Mouse (Mus musculus): ENCODE measurements around the gene Mrpl10.
A peak's percentile ranks its signal among the peaks of the same experiment; 100 is the strongest.

The Mrpl10 gene

DNA sequence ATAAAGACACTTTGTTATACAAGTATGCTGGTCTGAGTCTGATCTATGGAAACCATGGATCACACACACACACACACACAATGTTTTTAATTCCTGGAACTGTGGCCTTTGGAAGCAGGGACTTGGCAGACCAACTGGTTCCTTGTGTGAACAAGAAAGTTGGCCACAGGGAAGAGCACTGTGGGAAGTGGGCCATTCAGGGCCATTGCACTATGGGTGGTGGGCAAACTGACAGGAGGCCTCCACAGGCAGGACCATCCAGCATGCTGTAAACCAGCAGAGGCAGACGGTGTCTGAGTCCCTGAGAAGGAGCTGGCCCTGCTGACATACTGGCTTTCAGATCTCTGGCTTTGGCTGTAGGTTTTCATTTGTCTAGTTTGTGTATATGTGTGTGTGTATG is 28.0 kb downstream of the Mrpl10 start:
- DNase-seq (ENCODE audit: low read depth, low spot score) = no peak

DNA sequence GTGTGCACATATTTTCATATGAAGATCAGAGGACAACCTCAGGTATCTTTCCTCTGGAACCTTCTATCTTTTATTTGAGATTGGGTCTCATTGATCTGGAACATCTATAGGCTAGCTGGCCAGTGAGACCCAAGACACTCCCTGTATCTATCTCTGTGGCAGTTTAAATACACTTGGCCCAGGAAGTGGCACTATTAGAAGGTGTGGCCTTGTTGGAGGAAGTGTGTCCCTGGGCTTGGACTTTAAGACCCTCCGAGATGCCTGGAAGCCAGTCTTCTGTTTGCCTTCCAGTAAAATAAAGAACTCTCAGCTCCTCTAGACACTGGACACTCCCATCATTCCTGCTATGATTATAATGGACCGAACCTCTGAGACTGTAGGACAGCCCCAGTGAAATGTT is 28.4 kb downstream of the Mrpl10 start:
- no peak for DNase-seq (ENCODE audit: low read depth, low spot score)

GRCm38 (mm10) chr11:97071129-97071528 is 29.8 kb downstream of the Mrpl10 start:
- no peak for DNase-seq (ENCODE audit: low read depth, low spot score)

- DNase-seq (ENCODE audit: low read depth, low spot score) = peak; percentile 16
Measured at GRCm38 (mm10) chr11:97072533-97072932, 31.2 kb downstream of the Mrpl10 start.

GRCm38 (mm10) chr11:97074235-97074634 is 32.9 kb downstream of the Mrpl10 start:
- no peak for DNase-seq (ENCODE audit: low read depth, low spot score)

DNA sequence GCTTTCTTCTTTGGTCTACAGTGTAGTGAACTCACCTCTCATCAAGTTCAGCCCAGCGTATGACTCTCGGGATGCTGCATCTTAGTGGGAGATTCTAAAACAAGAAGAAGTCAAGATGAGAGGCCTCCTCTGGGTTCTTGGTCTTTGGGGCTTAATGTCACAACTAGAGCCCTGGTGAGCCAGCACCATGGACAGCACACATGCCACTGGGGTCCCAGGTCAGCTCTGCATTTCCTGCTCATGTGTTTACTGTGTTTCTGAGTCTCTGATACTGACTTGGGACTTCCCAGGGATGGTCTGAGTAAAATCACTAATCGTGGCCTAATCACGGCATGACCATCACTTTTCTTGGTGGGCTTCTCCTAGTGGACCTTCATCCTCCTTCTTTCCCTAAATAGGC is 37.4 kb downstream of the Mrpl10 start:
- no peak for DNase-seq (ENCODE audit: low read depth, low spot score)

DNA sequence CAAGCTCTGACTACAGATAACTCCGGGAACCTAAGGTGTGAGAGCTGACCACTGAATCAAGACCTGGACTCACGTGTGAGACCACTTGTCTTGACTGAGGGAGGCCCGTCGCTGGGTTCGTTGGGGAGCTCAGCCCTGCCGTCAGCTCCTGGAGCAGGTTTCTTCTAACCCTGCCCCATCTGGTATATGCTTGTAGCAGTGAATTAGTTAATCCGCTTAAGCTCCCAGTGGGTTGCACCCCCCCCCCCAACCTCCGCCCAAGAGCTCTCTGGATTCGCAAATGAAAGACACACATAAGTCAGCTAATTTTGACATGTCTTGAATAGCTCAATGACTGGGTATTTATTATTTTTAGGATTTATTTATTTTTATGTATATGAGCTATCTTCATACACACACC is 38.9 kb downstream of the Mrpl10 start:
- DNase-seq (ENCODE audit: low read depth, low spot score) = no peak

DNA sequence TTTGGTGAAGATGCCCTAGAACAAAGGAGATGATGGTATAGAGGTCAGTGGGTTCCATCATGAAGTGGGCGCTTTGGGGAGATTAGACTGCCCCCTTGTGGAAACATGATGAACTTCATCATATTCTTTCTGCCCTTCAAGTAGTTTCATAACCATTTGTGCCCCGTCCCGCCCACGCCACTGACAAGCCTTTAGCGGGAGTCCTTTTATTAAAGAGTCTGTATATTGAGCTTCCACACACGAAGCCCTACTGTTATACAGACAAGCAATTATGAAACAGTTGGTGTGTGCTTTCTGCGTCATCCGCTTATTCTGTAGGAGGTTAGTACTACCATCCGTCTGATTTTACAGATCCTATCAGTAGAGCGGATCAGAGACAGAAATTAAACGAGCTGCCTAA is 41.6 kb downstream of the Mrpl10 start:
- peak; percentile 21 for DNase-seq (ENCODE audit: low read depth, low spot score)

DNA sequence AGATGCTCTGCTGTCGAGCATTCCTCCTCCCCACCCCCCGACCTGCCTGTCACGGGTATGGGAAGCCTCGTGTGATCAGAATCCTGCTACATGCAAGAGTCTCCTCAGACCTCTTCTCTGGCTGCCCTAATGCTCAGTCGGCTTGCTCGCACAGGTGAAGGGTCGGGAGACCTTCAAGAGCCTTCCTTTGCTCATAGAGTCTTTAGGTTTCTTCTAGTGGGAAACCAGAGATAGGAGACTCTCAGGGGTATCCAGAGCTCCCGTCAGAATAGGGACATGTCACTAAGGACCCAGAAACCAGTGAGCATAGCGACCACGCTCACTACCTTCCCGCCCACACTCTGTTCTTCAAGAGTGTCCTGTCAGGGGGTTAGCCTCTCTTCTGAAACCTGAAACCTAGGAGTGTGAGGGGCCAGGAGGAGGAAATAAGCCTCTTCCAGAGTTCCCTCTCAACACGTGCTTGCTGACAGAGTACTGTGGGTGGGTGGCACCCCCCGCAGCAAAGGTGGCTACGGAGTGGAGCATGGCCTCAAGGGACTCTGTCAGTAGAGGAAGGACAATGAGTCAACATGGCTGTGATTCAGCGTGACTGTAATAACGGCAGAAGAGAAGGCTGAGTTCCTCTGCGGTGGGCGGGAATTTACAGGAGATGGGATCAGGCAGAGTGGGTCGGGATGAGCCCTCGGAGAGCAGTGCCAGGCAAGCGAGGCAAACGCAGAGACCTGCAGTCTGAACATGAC is 42.2 kb downstream of the Mrpl10 start:
- no peak for DNase-seq (ENCODE audit: low read depth, low spot score)

GRCm38 (mm10) chr11:97084821-97085505 is 43.6 kb downstream of the Mrpl10 start:
- no peak for DNase-seq (ENCODE audit: low read depth, low spot score)

- DNase-seq (ENCODE audit: low read depth, low spot score) = no peak
Measured at GRCm38 (mm10) chr11:97086365-97086764, 45.0 kb downstream of the Mrpl10 start.

DNA sequence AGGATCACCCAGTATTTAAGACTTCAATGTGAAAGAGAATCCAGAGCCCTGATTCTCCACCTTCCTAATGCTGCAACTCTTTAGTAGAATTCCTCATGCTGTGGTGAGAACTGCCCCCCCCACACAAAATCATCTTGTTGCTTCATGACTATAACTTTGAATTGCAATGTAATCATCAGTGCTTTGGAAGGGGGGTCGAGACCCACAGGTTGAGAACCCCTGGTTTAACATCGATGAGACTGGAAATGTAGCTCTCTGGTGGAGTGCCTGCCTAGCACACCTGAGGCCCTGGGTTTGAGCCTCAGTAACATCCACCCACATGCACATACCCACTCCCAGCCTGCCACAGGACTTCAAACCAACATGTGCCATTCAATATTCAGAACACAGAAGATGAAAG is 53.2 kb downstream of the Mrpl10 start:
- DNase-seq (ENCODE audit: low read depth, low spot score) = no peak

DNA sequence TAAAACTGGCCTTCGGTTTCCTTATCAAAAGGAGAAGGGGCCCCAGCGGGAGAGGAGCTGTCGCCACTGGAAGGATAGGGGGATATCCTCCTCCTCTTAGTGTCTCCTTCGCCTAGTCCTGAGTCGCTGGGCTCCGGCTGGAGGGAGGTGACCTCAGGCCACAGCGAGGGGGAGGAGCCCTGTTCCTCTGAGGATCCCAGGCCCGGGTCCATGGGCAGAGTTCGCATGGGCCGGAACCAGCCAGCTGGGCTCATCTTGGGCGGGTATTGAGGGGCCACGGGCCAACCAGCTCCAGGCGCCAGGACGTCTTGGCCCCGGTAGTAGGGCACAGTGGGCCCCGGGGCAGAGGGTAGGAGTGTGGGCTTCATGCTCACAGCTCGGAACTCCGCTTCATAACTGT is 57.4 kb downstream of the Mrpl10 start:
- DNase-seq (ENCODE audit: low read depth, low spot score) = no peak

Measured in c-Kit-negative CD71-positive TER-119-positive erythroid progenitor cells, embryonic 14.5 days (primary cell).